Mouse (Mus musculus) left cerebral cortex, adult 2 months (tissue): ENCODE measurements at regions not wholly inside any gene's neighbourhood (a gene's known extent, or its start where the extent isn't known, plus 50 kb on each side); places are given as distances from the start of the nearest gene placed in this dataset.

Experiments used
- DNase-seq, 2 experiments: peaks; one replicate each; pipeline ENCODE4 v3.0.0; 2021 to 2022; ENCODE audit warnings: low spot score in 2 of 2, mixed read lengths in 1 of 2; ENCODE audit errors: extremely low spot score in 1 of 2
- H3K27ac ChIP-seq: fragments of 200-600 bp; 2 replicates; pipeline ENCODE4 v1.8.1; 2022
- H3K4me3 ChIP-seq: fragments of 200-600 bp; 2 replicates; pipeline ENCODE4 v1.8.1; 2022
- CTCF ChIP-seq: fragments of 200-600 bp; IDR thresholded peaks from 2 replicates; pipeline ENCODE4 v1.8.1; 2022; ENCODE audit warnings: antibody characterized with exemption, mild to moderate bottlenecking, moderate library complexity
- intact Hi-C: fragments of 180-260 bp; cut with DNase I; formaldehyde crosslinking; loops from one replicate; pipeline ENCODE4 v1.15.1; 2025

GRCm38 (mm10) chr14:85784386-85784785 lies 1341.0 kb downstream of the Pcdh17 start:
- intact Hi-C loops = no loop called here
- DNase-seq = no peak
- TF ChIP-seq CTCF = no peak
- no peak overlapping the region for H3K4me3 ChIP-seq
- no peak overlapping the region for H3K27ac ChIP-seq

GRCm38 (mm10) chr14:85770636-85771035 lies 1327.3 kb downstream of the Pcdh17 start:
- no peak for DNase-seq
- intact Hi-C loops = no loop called here
- TF ChIP-seq CTCF = no peak
- H3K4me3 ChIP-seq = no peak overlapping the region
- no peak overlapping the region for H3K27ac ChIP-seq

GRCm38 (mm10) chr14:85768301-85768700 lies 1324.9 kb downstream of the Pcdh17 start:
- Histone ChIP-seq H3K4me3 (no peak overlapping the region), H3K27ac (no peak overlapping the region)
- DNase-seq = no peak
- intact Hi-C loops = no loop called here
- no peak for TF ChIP-seq CTCF

- intact Hi-C loops = no loop called here
- DNase-seq = no peak
- TF ChIP-seq CTCF = no peak
- Histone ChIP-seq H3K4me3 (no peak overlapping the region), H3K27ac (no peak overlapping the region)
Observed at GRCm38 (mm10) chr14:85757343-85757742, 1314.0 kb downstream of the Pcdh17 start.

- Histone ChIP-seq H3K27ac (no peak overlapping the region), H3K4me3 (no peak overlapping the region)
- intact Hi-C loops = no loop called here
- DNase-seq = no peak
- no peak for TF ChIP-seq CTCF
Observed at GRCm38 (mm10) chr14:85738567-85738966, 1295.2 kb downstream of the Pcdh17 start.
